7 mouse cellular contexts compared by ENCODE assay signal in the genomic region with DNA sequence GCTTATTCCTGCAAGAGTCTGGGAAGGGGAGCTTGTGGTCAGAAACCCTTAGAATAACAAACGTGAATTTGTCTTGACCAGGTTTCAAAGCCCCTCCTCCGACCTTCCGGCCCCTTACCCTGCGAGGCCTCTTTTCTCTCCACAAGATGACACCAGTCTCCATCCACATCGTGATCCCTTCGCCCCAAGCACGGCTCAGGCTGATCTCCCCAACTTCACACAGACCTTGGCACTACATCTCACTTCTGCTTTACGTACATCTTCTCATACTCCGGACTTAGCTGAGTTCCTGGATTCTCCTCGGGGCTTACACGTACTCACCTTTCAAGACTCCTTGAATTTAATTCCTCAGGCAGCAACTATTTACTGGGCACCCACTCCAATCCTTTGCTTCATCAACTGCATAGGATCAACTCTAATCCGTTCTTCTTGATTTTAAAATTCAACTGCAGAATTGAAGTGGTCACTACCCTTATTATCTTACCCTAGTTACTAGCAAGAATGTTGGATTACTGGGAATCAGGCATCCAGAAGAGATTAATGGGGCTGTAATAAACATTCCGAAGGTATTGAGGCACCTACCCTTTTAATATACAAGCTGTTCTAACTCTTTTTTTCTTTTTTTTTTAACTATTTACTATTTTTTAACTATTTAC. TPM values are rescaled to one million over a fixed set of nuclear protein-coding genes. Genes with fewer than 3 reads are reported as not detected.
DNase-seq lines count a peak whose midpoint lies in the region; ATAC-seq and TF ChIP-seq lines count a peak whose summit lies in the region.

No protein-coding gene starts in this region.

- TF ChIP-seq CTCF in testis, adult 2 months (IDR thresholded peaks at IDR 0.05; ENCODE audit: control insufficient read depth, insufficient read depth, insufficient replicate concordance, low read depth, low read length), result no peak
- TF ChIP-seq CTCF in liver, embryonic 14.5 days (IDR thresholded peaks at IDR 0.05; ENCODE audit: low read depth), result no peak

- peak overlapping the region; percentile 59 for H3K4me2 ChIP-seq in forebrain, embryonic 11.5 days (ENCODE audit: low read depth, low read length, severe bottlenecking)
- peak overlapping the region; percentile 98 for H3K4me2 ChIP-seq in liver, embryonic 14.5 days (ENCODE audit: low read depth)

- H3K9me3 ChIP-seq in forebrain, embryonic 11.5 days (ENCODE audit: control insufficient read depth, low read length), result no peaks in the 10 kb centered on the region
- no peaks in the 10 kb centered on the region for H3K9me3 ChIP-seq in liver, embryonic 14.5 days (ENCODE audit: control insufficient read depth, low read length)

- DNase-seq in testis, postnatal 14 days (ENCODE audit: low spot score), result no peak
- DNase-seq in forebrain, embryonic 11.5 days (ENCODE audit: low spot score), result no peak
- DNase-seq in liver, embryonic 14.5 days (ENCODE audit: low read depth in 3 of 3, low spot score in 3 of 3), result no peak
- no peak for DNase-seq in adrenal gland, postnatal 10 days
- DNase-seq in right cerebral cortex, postnatal 10 days (ENCODE audit: low spot score in 2 of 2), result no peak
- no peak for DNase-seq in layer of hippocampus, postnatal 10 days (ENCODE audit: low spot score in 2 of 2)

- H3K36me3 ChIP-seq in testis, adult 2 months (ENCODE audit: control insufficient read depth, insufficient read depth, low read length), result peaks cover 2% of the 10 kb centered on the region
- H3K36me3 ChIP-seq in forebrain, embryonic 11.5 days (ENCODE audit: control insufficient read depth, insufficient read depth, low read length), result peaks cover 5% of the 10 kb centered on the region
- H3K36me3 ChIP-seq in liver, embryonic 14.5 days (replicated peaks; ENCODE audit: control insufficient read depth, insufficient read depth, low read depth), result peaks cover 37% of the 10 kb centered on the region

- H3K4me3 ChIP-seq in testis, adult 2 months (ENCODE audit: control insufficient read depth, low read depth, low read length), result peak overlapping the region; percentile 85
- H3K4me3 ChIP-seq in forebrain, embryonic 11.5 days (ENCODE audit: low read depth, low read length), result peak overlapping the region; percentile 89
- H3K4me3 ChIP-seq in liver, embryonic 14.5 days (ENCODE audit: insufficient read depth in 1 of 2, low read depth in 2 of 2, low read length in 2 of 2), result peak overlapping the region; percentile 98 to 99

- H3K4me1 ChIP-seq in testis, adult 2 months (ENCODE audit: control insufficient read depth, insufficient read depth, low read length), result peaks cover 11% of the 10 kb centered on the region
- peaks cover 2% of the 10 kb centered on the region; the same call in 1 of the 2 replicates for H3K4me1 ChIP-seq in forebrain, embryonic 11.5 days (replicated peaks; ENCODE audit: control insufficient read depth, insufficient read depth, low read length)
- peaks cover 51 to 52% of the 10 kb centered on the region in 2 experiments for H3K4me1 ChIP-seq in liver, embryonic 14.5 days (replicated peaks; ENCODE audit: control insufficient read depth in 2 of 2, insufficient read depth in 2 of 2, low read length in 1 of 2)

- no peak for TF ChIP-seq EP300 in liver, embryonic 14.5 days (IDR thresholded peaks at IDR 0.05; ENCODE audit: low read depth)

- TF ChIP-seq POLR2A in testis, adult 2 months (IDR thresholded peaks at IDR 0.05; ENCODE audit: control insufficient read depth, low read depth, low read length), result no peak

- H3K9ac ChIP-seq in forebrain, embryonic 11.5 days (ENCODE audit: low read length), result peak overlapping the region; percentile 94
- H3K9ac ChIP-seq in liver, embryonic 14.5 days (replicated peaks), result peak overlapping the region; percentile 99

- 7% methylated on average over 13 of the region's 13 CpGs for WGBS in forebrain, embryonic 11.5 days
- 6% methylated on average over 13 of the region's 13 CpGs for whole genome bisulfite sequencing in liver, embryonic 14.5 days (ENCODE audit: insufficient replicate concordance)

- peak; percentile 14 for ATAC-seq in forebrain, embryonic 11.5 days (replicated peaks; ENCODE audit: low FRiP score)
- peak; percentile 14; the same call in 1 of the 2 replicates for ATAC-seq in liver, embryonic 14.5 days (ENCODE audit: insufficient read depth)

- peak overlapping the region; percentile 40 for H3K27ac ChIP-seq in testis, adult 2 months (ENCODE audit: control insufficient read depth, insufficient read depth, low read depth, low read length)
- H3K27ac ChIP-seq in forebrain, embryonic 11.5 days (ENCODE audit: low read depth, low read length), result peak overlapping the region; percentile 62
- H3K27ac ChIP-seq in liver, embryonic 14.5 days, result peak overlapping the region; percentile 99

- H3K27me3 ChIP-seq in testis, adult 2 months (ENCODE audit: control insufficient read depth, insufficient read depth, low read length), result no peaks in the 10 kb centered on the region
- no peaks in the 10 kb centered on the region for H3K27me3 ChIP-seq in forebrain, embryonic 11.5 days (ENCODE audit: control insufficient read depth, insufficient read depth, low read length)
- H3K27me3 ChIP-seq in liver, embryonic 14.5 days (ENCODE audit: control insufficient read depth, insufficient read depth, low read length), result no peaks in the 10 kb centered on the region

RNA-seq across cellular contexts. Expression of a gene that starts 9.0 kb away (rescaled TPM):
- polyA plus RNA-seq in testis, adult 2 months (2012; rRNA removed), result 111 and 121 TPM in 2 replicates
- polyA plus RNA-seq in forebrain, embryonic 11.5 days (2014; fragmentation: Nextera tagmentation; extraction: Ambion mirVana), result 132 and 143 TPM in 2 replicates
- 78.4 and 82.2 TPM in 2 replicates for polyA plus RNA-seq in liver, embryonic 14.5 days (2012; rRNA removed)
- polyA plus RNA-seq in liver, embryonic 14.5 days (2014; fragmentation: Nextera tagmentation; extraction: Ambion mirVana), result 88.5 and 89.1 TPM in 2 replicates
- total RNA-seq in adrenal gland, postnatal 10 days (2021), result 100 to 1,000 TPM in 1 of 2 experiments, 10 to 100 TPM in 1; 97.4 to 178 TPM
- 100 to 1,000 TPM; 198 to 212 TPM for total RNA-seq in layer of hippocampus, postnatal 10 days (2021)

RNA-seq across cellular contexts. Expression of a gene that starts 21.5 kb away (rescaled TPM):
- 18.3 and 21.8 TPM in 2 replicates for polyA plus RNA-seq in testis, adult 2 months (2012; rRNA removed)
- 79.5 and 89.2 TPM in 2 replicates for polyA plus RNA-seq in forebrain, embryonic 11.5 days (2014; fragmentation: Nextera tagmentation; extraction: Ambion mirVana)
- 27.7 and 34.1 TPM in 2 replicates for polyA plus RNA-seq in liver, embryonic 14.5 days (2012; rRNA removed)
- polyA plus RNA-seq in liver, embryonic 14.5 days (2014; fragmentation: Nextera tagmentation; extraction: Ambion mirVana), result 51.6 and 57.6 TPM in 2 replicates
- 10 to 100 TPM; 51.1 to 58.8 TPM for total RNA-seq in adrenal gland, postnatal 10 days (2021)
- 10 to 100 TPM; 52.6 to 53.3 TPM for total RNA-seq in layer of hippocampus, postnatal 10 days (2021)

RNA-seq across cellular contexts. Expression of a gene that starts 26.4 kb away (rescaled TPM):
- polyA plus RNA-seq in testis, adult 2 months (2012; rRNA removed), result 670 and 676 TPM in 2 replicates
- 2.3 and 3.1 TPM in 2 replicates for polyA plus RNA-seq in forebrain, embryonic 11.5 days (2014; fragmentation: Nextera tagmentation; extraction: Ambion mirVana)
- polyA plus RNA-seq in liver, embryonic 14.5 days (2012; rRNA removed), result 0.65 and 0.78 TPM in 2 replicates
- 0.34 and 0.63 TPM in 2 replicates for polyA plus RNA-seq in liver, embryonic 14.5 days (2014; fragmentation: Nextera tagmentation; extraction: Ambion mirVana)
- 1 to 10 TPM; 1.3 to 3.1 TPM for total RNA-seq in adrenal gland, postnatal 10 days (2021)
- 1 to 10 TPM; 1.4 to 1.8 TPM for total RNA-seq in layer of hippocampus, postnatal 10 days (2021)

RNA-seq across cellular contexts. Expression of a gene that starts 27.1 kb away (rescaled TPM):
- 61.5 and 62.8 TPM in 2 replicates for polyA plus RNA-seq in testis, adult 2 months (2012; rRNA removed)
- 88.4 and 93.8 TPM in 2 replicates for polyA plus RNA-seq in forebrain, embryonic 11.5 days (2014; fragmentation: Nextera tagmentation; extraction: Ambion mirVana)
- polyA plus RNA-seq in liver, embryonic 14.5 days (2012; rRNA removed), result 29.9 and 32.0 TPM in 2 replicates
- 36.7 and 36.9 TPM in 2 replicates for polyA plus RNA-seq in liver, embryonic 14.5 days (2014; fragmentation: Nextera tagmentation; extraction: Ambion mirVana)
- 10 to 100 TPM; 73.8 to 75.8 TPM for total RNA-seq in adrenal gland, postnatal 10 days (2021)
- total RNA-seq in layer of hippocampus, postnatal 10 days (2021), result 10 to 100 TPM; 61.9 to 64.8 TPM

RNA-seq across cellular contexts. Expression of a gene that starts 42.7 kb away (rescaled TPM):
- polyA plus RNA-seq in testis, adult 2 months (2012; rRNA removed), result 166 and 174 TPM in 2 replicates
- 238 and 247 TPM in 2 replicates for polyA plus RNA-seq in forebrain, embryonic 11.5 days (2014; fragmentation: Nextera tagmentation; extraction: Ambion mirVana)
- polyA plus RNA-seq in liver, embryonic 14.5 days (2012; rRNA removed), result 66.2 and 90.9 TPM in 2 replicates
- 77.4 and 84.9 TPM in 2 replicates for polyA plus RNA-seq in liver, embryonic 14.5 days (2014; fragmentation: Nextera tagmentation; extraction: Ambion mirVana)
- total RNA-seq in adrenal gland, postnatal 10 days (2021), result 100 to 1,000 TPM in 1 of 2 experiments, 10 to 100 TPM in 1; 88.6 to 107 TPM
- total RNA-seq in layer of hippocampus, postnatal 10 days (2021), result 10 to 100 TPM; 72.7 to 79.7 TPM

Comparison
In these comparisons a context has a peak if more than half of its experiments do, and no peak if none do; other contexts are left out.
1. H3K27ac ChIP-seq: peak in every context shown above with its lines; median percentile 99 in liver, embryonic 14.5 days; 62 in forebrain, embryonic 11.5 days; 40 in testis, adult 2 months.
2. RNA of a gene that starts 26.4 kb away (polyA plus RNA-seq): 670 to 676 TPM in testis, adult 2 months; 2.3 to 3.1 TPM in forebrain, embryonic 11.5 days and 0.34 to 0.78 TPM in liver, embryonic 14.5 days; every median in the first group is over 100 times any median in the second.
3. Peak in every context shown above with its lines, with median percentiles within 50 percentile points of each other: H3K4me3 ChIP-seq.